Mouse (Mus musculus) lung, adult 2 months (tissue): Measurements from ENCODE around the gene Trp73.

Experiments
- CTCF ChIP-seq: fragments of 200-500 bp; IDR thresholded peaks from 2 replicates; pipeline ENCODE4 v1.5.1; 2011; ENCODE audit warnings: mild to moderate bottlenecking, low read length, control low read depth; ENCODE audit not compliant: insufficient read depth
- POLR2A ChIP-seq: fragments of 200-500 bp; IDR thresholded peaks from 2 replicates; pipeline ENCODE4 v1.6.1; 2011; ENCODE audit warnings: low read depth, mild to moderate bottlenecking, control low read depth, low read length, borderline replicate concordance; ENCODE audit errors: extremely low read depth

DNA sequence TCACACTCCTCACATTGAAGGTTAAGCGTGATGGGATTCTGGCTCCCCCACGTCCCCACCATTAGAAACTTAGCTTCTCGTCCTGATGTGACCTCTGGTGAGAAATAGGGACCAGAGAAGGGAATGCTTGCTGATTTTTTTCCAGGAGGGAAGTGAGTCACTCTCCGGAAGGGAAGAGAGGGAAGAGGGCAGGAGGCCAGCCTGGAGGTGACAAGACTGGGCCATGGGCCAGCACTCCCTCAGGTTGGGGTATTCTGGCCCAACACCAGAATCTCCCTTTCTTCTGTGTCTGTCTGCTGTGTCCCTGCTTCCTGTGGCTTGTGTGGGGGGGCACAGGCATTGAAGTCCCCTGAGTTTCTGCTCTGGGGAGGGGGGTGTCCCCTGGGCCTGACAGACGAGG lies 43.6 kb upstream of the Trp73 start:
- TF ChIP-seq POLR2A (no peak), CTCF (no peak)
